Mouse (Mus musculus) heart, embryonic 10.5 days (tissue): Measurements from ENCODE around the gene Aldh1l1. TPM values are rescaled to one million over a fixed set of nuclear protein-coding genes. Genes with fewer than 3 reads are reported as not detected.

Experiments used
- DNase-seq: peaks from one replicate; pipeline ENCODE4 v3.0.0-alpha.2; 2017; ENCODE audit warnings: low spot score
- H3K27ac ChIP-seq: fragments of 300-500 bp; sonication (generic); 2 replicates; pipeline ENCODE4 v1.5.1; 2016; ENCODE audit warnings: mild to moderate bottlenecking
- H3K27me3 ChIP-seq: fragments of 300-500 bp; sonication (generic); 2 replicates; pipeline ENCODE4 v1.6.1; 2016; ENCODE audit warnings: mild to moderate bottlenecking; ENCODE audit not compliant: poor library complexity, insufficient read depth, severe bottlenecking
- H3K36me3 ChIP-seq: fragments of 300-500 bp; sonication (generic); 2 replicates; pipeline ENCODE4 v1.6.1; 2016; ENCODE audit warnings: mild to moderate bottlenecking, moderate library complexity
- H3K4me1 ChIP-seq: fragments of 300-500 bp; sonication (generic); 2 replicates; pipeline ENCODE4 v1.6.1; 2016; ENCODE audit warnings: mild to moderate bottlenecking
- H3K4me3 ChIP-seq: fragments of 300-500 bp; sonication (generic); 2 replicates; pipeline ENCODE4 v1.5.1; 2016; ENCODE audit warnings: mild to moderate bottlenecking, moderate library complexity
- H3K9me3 ChIP-seq: fragments of 300-500 bp; sonication (generic); 2 replicates; pipeline ENCODE4 v1.6.1; 2016; ENCODE audit warnings: mild to moderate bottlenecking, moderate library complexity
- WGBS: fragments of 180-500 bp; shearing (Covaris S2); methylation state at CpG from one replicate; pipeline ENCODE4 v1.1.7; 2016; 5-methylcytosine and 5-hydroxymethylcytosine counted together
- polyA plus RNA-seq: library from polyadenylated mRNA; unstranded; fragments of >200 nt; fragmentation: Nextera tagmentation; extraction: Ambion mirVana; gene quantifications from 2 replicates; pipeline ENCODE4 v1.2.1, GENCODE M21; 2016

The Aldh1l1 gene
- polyA plus RNA-seq, 1 experiment from 2014 or later: 0.93 TPM

GRCm38 (mm10) chr6:90496217-90496616 lies 10.0 kb downstream of the Aldh1l1 start:
- 37% methylated on average over 3 of the region's 3 CpGs for WGBS
- H3K9me3 ChIP-seq: no peaks in the 10 kb centered on the region
- no peak for DNase-seq
- H3K27ac ChIP-seq: peak overlapping the region; percentile 60; the same call in 1 of the 2 replicates
- no peaks in the 10 kb centered on the region for H3K27me3 ChIP-seq
- no peak overlapping the region for H3K4me3 ChIP-seq
- H3K36me3 ChIP-seq: no peaks in the 10 kb centered on the region
- peaks cover 40% of the 10 kb centered on the region for H3K4me1 ChIP-seq

DNA sequence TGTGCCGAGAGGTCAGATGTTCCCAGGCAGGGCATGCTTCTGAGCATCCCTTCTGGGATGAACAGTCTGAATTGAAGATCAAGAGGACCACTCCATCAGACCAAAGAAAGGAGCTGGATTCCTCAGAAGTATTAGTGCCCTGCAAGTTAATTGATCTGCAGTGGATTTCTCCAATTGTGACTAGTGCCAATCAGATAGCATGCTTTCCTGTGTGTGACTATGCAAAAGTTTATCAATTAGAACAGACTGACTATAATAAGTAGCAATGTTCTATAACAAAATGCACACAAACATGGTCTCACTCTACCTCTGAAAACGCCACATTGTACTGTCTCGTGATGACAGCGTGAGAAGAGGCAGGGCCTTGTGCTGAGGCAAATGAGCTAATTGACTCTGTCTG lies 13.3 kb downstream of the Aldh1l1 start:
- Histone ChIP-seq H3K4me3 (no peak overlapping the region), H3K36me3 (no peaks in the 10 kb centered on the region), H3K9me3 (no peaks in the 10 kb centered on the region), H3K27me3 (no peaks in the 10 kb centered on the region), H3K4me1 (peaks cover 53% of the 10 kb centered on the region), H3K27ac (no peak overlapping the region)
- no peak for DNase-seq
- WGBS: 36% methylated on average over 4 of the region's 4 CpGs

GRCm38 (mm10) chr6:90501222-90501940 lies 15.2 kb downstream of the Aldh1l1 start:
- Histone ChIP-seq H3K36me3 (no peaks in the 10 kb centered on the region), H3K27me3 (no peaks in the 10 kb centered on the region), H3K27ac (peak overlapping the region; percentile 42; the same call in 1 of the 2 replicates), H3K4me1 (peaks cover 38% of the 10 kb centered on the region), H3K4me3 (no peak overlapping the region), H3K9me3 (no peaks in the 10 kb centered on the region)
- 52% methylated on average over 8 of the region's 8 CpGs for WGBS
- no peak for DNase-seq

DNA sequence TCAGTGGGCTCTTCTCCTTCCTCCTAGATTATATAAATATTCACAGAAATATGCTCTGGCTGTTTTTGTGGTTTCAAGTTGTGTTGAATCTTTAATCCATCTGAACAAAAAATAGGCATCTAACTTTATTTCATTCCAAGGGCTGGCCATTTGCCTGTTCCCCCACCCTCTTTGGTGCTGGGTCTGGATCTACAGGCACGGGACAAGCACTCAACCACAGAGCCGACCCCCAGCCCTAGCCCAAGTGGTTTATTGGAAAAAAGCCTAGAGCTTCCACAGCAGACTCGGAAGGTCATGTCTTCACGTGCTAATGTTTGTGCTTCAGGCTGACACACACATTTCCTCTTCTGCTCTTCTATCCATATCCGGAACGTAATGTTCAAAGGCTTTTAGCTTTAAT lies 19.7 kb downstream of the Aldh1l1 start:
- DNase-seq: peak; percentile 58
- 55% methylated on average over 6 of the region's 6 CpGs for WGBS
- no peaks in the 10 kb centered on the region for H3K27me3 ChIP-seq
- peak overlapping the region; percentile 77; the same call in 1 of the 2 replicates for H3K27ac ChIP-seq
- peaks cover 52% of the 10 kb centered on the region for H3K4me1 ChIP-seq
- no peaks in the 10 kb centered on the region for H3K9me3 ChIP-seq
- no peak overlapping the region for H3K4me3 ChIP-seq
- no peaks in the 10 kb centered on the region for H3K36me3 ChIP-seq

GRCm38 (mm10) chr6:90506673-90507311 lies 20.6 kb downstream of the Aldh1l1 start:
- Histone ChIP-seq H3K27ac (peak overlapping the region; percentile 77), H3K4me1 (peaks cover 43% of the 10 kb centered on the region), H3K36me3 (no peaks in the 10 kb centered on the region), H3K27me3 (no peaks in the 10 kb centered on the region), H3K4me3 (no peak overlapping the region), H3K9me3 (no peaks in the 10 kb centered on the region)
- whole genome bisulfite sequencing: 60% methylated on average over 16 of the region's 16 CpGs
- DNase-seq: no peak

DNA sequence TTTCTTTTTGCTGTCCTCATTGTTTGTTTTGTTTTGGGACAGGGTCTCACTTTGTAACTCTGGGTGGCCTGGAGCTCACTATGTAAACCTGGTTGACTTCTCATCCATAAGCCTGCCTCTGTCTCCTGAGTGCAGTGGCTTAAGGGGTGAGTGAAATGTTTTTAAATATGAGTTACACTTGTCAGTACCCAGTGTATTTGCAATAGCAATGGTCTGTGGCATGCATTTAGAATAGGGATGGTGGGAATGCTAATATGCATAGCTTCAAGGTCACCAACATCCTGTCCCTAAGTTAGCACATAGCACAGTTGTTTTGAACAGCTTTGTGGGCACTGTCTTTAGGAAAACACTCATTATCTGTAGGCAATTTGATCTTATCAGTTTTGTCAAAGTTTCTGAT lies 21.2 kb downstream of the Aldh1l1 start:
- Histone ChIP-seq H3K9me3 (no peaks in the 10 kb centered on the region), H3K4me3 (no peak overlapping the region), H3K27me3 (no peaks in the 10 kb centered on the region), H3K4me1 (peaks cover 36% of the 10 kb centered on the region), H3K36me3 (no peaks in the 10 kb centered on the region), H3K27ac (peak overlapping the region; percentile 77)
- no peak for DNase-seq

DNA sequence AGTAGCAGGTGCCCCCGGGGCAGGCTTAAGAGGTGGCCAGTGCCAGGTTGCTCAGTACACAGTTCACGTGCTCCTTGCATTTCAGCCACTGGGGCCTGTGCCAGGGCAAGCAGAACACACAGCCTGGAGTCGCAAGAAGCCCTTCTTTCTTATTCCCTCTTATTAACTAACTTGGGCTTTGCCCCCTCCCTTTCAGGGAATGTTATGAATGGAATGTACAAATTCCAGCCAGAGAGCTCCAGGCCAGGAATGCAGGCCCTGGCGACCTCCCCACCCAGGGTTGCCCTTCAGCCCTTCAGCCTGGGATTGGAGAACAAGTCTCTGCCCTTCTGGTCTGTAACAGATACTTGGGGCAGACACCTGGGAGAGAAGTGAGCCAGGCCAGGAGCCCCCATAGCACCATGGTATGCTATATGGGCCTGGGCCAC lies 22.0 kb downstream of the Aldh1l1 start:
- WGBS: 35% methylated on average over 4 of the region's 4 CpGs
- DNase-seq: no peak
- H3K4me1 ChIP-seq: peaks cover 35% of the 10 kb centered on the region
- no peaks in the 10 kb centered on the region for H3K9me3 ChIP-seq
- no peaks in the 10 kb centered on the region for H3K27me3 ChIP-seq
- H3K4me3 ChIP-seq: peak overlapping the region; percentile 15; the same call in 1 of the 2 replicates
- H3K27ac ChIP-seq: peak overlapping the region; percentile 77
- no peaks in the 10 kb centered on the region for H3K36me3 ChIP-seq

GRCm38 (mm10) chr6:90509085-90509484 lies 22.9 kb downstream of the Aldh1l1 start:
- no peak overlapping the region for H3K4me3 ChIP-seq
- WGBS: 58% methylated on average over 6 of the region's 6 CpGs

DNA sequence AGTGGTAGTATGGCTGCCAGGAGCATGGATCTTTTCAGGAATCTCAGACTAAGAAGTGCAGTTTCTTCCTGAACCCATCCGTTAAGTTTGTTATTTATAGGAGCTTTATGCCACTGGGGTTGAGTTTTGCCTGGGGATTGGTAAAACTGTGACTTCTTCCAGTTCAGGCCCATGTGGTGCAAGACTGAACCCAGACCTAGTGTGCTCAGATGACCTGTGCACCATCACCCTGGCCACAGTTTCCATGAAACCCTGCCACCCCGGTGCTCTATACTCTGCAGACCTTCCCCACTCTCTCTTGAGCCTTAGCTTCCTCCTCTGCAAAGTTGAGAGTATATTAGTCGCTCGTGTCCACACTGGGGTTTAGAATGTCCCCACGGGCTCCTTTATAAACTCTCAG lies 26.2 kb downstream of the Aldh1l1 start:
- Histone ChIP-seq H3K36me3 (no peaks in the 10 kb centered on the region), H3K4me1 (peaks cover 29% of the 10 kb centered on the region), H3K9me3 (no peaks in the 10 kb centered on the region), H3K4me3 (no peak overlapping the region), H3K27ac (no peak overlapping the region), H3K27me3 (no peaks in the 10 kb centered on the region)
- DNase-seq: no peak
- WGBS: 79% methylated on average over 5 of the region's 5 CpGs

More at GRCm38 (mm10) chr6:90509085-90509484, 22.9 kb downstream of the Aldh1l1 start:
- H3K9me3 ChIP-seq: no peaks in the 10 kb centered on the region
- no peaks in the 10 kb centered on the region for H3K36me3 ChIP-seq
- H3K4me1 ChIP-seq: peaks cover 35% of the 10 kb centered on the region
- H3K27ac ChIP-seq: peak overlapping the region; percentile 77
- DNase-seq: no peak
- H3K27me3 ChIP-seq: no peaks in the 10 kb centered on the region

GRCm38 (mm10) chr6:90513074-90513856 lies 27.0 kb downstream of the Aldh1l1 start:
- DNase-seq: no peak
- Histone ChIP-seq H3K4me1 (peaks cover 21% of the 10 kb centered on the region), H3K27ac (no peak overlapping the region), H3K27me3 (no peaks in the 10 kb centered on the region), H3K36me3 (no peaks in the 10 kb centered on the region), H3K9me3 (no peaks in the 10 kb centered on the region), H3K4me3 (no peak overlapping the region)
- 74% methylated on average over 5 of the region's 5 CpGs for WGBS

- peaks cover 10% of the 10 kb centered on the region for H3K4me1 ChIP-seq
- H3K9me3 ChIP-seq: no peaks in the 10 kb centered on the region
- no peak overlapping the region for H3K4me3 ChIP-seq
- no peaks in the 10 kb centered on the region for H3K36me3 ChIP-seq
- H3K27ac ChIP-seq: no peak overlapping the region
- DNase-seq: no peak
- H3K27me3 ChIP-seq: no peaks in the 10 kb centered on the region
Observed at GRCm38 (mm10) chr6:90514369-90514768, 28.1 kb downstream of the Aldh1l1 start.

DNA sequence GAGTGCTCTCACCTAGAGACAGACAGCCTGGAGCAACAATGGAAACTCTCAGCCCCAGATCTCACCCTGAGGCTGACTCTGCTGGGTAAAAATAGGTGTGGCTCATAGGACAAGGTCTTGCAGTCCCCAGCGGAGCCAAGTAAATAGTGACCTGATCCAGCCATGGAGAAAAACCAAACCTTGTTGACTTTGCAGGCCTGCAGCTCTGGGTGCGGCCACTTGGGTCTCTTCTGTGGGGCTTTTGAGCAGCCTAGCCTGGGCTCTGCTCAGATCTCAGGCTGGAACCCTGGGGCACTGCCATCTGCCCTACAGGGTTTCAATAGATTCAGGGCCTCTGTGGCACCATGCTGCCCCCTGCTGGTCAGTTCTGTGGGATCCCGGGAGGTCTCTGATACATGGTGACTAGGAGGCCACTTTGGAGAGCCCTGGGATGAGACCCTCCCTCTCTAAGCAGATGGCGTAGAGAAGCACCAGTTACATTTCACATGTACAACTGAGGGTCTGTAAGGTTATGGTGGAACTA lies 28.7 kb downstream of the Aldh1l1 start:
- Histone ChIP-seq H3K4me1 (peaks cover 7% of the 10 kb centered on the region; the same call in 1 of the 2 replicates), H3K4me3 (no peak overlapping the region), H3K9me3 (no peaks in the 10 kb centered on the region), H3K27ac (no peak overlapping the region), H3K27me3 (no peaks in the 10 kb centered on the region), H3K36me3 (no peaks in the 10 kb centered on the region)
- 34% methylated on average over 4 of the region's 4 CpGs for WGBS
- DNase-seq: peak; percentile 89

GRCm38 (mm10) chr6:90518892-90519291 lies 32.7 kb downstream of the Aldh1l1 start:
- Histone ChIP-seq H3K9me3 (no peaks in the 10 kb centered on the region), H3K4me1 (peaks cover 7% of the 10 kb centered on the region; the same call in 1 of the 2 replicates), H3K4me3 (no peak overlapping the region), H3K27ac (no peak overlapping the region), H3K36me3 (no peaks in the 10 kb centered on the region), H3K27me3 (no peaks in the 10 kb centered on the region; the same call in 1 of the 2 replicates)
- DNase-seq: no peak
- 51% methylated on average over 3 of the region's 3 CpGs for WGBS
